Mouse (Mus musculus) spleen, adult 2 months (tissue): ENCODE measurements at regions not wholly inside any gene's neighbourhood (a gene's known extent, or its start where the extent isn't known, plus 50 kb on each side); places are given as distances from the start of the nearest gene placed in this dataset.

Experiments
- DNase-seq, 2 experiments: peaks; one replicate each; pipeline versions ENCODE4 v3.0.0 to v3.0.0-alpha.2; 2012 to 2021; ENCODE audit warnings: low spot score in 2 of 2, low read depth in 1 of 2
- H3K27ac ChIP-seq: fragments of 200-500 bp; 2 replicates; pipeline ENCODE4 v1.5.1; 2012; ENCODE audit warnings: low read length, inconsistent platforms; ENCODE audit not compliant: insufficient read depth
- H3K27me3 ChIP-seq: fragments of 200-500 bp; 2 replicates; pipeline ENCODE4 v1.6.1; 2012; ENCODE audit warnings: mild to moderate bottlenecking, moderate library complexity, low read length, inconsistent platforms; ENCODE audit not compliant: control insufficient read depth, insufficient read depth
- H3K36me3 ChIP-seq: fragments of 200-500 bp; 2 replicates; pipeline ENCODE4 v1.6.1; 2012; ENCODE audit warnings: mild to moderate bottlenecking, low read length, inconsistent platforms; ENCODE audit not compliant: control insufficient read depth, insufficient read depth
- H3K4me1 ChIP-seq: fragments of 200-500 bp; 2 replicates; pipeline ENCODE4 v1.6.1; 2011; ENCODE audit warnings: inconsistent platforms; ENCODE audit not compliant: control insufficient read depth, insufficient read depth, insufficient read length
- H3K4me3 ChIP-seq: fragments of 200-500 bp; 2 replicates; pipeline ENCODE4 v1.5.1; 2011; ENCODE audit warnings: mild to moderate bottlenecking, inconsistent platforms; ENCODE audit not compliant: insufficient read depth, insufficient read length; ENCODE audit errors: extremely low read depth
- CTCF ChIP-seq: fragments of 200-500 bp; IDR thresholded peaks from 2 replicates; pipeline ENCODE4 v1.5.1; 2011; ENCODE audit warnings: mild to moderate bottlenecking, inconsistent platforms; ENCODE audit not compliant: insufficient read depth, insufficient read length, insufficient replicate concordance; ENCODE audit errors: extremely low read depth
- POLR2A ChIP-seq: fragments of 200-500 bp; IDR thresholded peaks from 2 replicates; pipeline ENCODE4 v1.6.1; 2011; ENCODE audit warnings: low read depth, low read length, inconsistent platforms
- WGBS: fragments of 180-500 bp; shearing (Covaris S2); methylation state at CpG from one replicate; pipeline ENCODE4 v1.1.7; 2018; 5-methylcytosine and 5-hydroxymethylcytosine counted together

DNA sequence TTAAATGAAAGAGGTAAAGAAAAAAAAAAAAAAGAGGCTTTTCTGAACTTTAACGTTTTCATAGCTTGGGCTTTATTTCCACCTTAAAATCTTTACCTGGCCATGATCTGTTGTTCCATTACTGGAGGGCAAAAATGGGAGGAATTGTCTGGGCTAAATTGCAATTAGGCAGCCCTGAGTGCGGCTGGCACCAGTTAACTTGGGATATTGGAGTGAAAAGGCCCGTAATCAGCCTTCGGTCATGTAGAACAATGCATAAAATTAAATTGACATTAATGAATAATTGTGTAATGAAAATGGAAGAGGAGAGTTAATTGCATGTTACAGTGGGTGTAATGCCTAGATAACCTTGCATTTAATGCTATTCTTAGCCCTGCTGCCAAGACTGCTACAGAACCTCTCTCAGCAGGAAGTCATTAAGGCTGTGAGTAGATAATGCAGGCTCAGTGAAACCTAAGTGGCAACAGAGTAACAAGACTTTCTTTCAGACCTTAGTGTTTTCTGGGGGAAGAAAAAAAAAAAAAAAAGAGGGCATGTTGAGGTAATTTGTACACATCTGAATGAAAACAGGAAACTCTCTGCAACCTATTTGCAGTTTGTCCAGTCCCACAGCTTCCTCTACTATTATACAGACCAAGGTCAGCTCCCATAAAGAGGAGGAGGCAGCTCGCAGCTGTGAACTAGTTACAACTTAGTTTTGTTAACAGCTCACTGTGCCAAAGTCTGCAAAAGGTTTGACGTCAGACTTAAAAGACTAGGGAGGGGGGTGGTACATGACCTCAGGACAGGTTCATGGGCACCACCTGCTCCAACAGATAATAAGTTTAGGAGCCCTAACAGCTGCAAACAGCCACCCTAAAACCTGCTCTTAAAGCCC is 290.4 kb downstream of the Lmo4 start:
- no peaks in the 10 kb centered on the region for H3K4me1 ChIP-seq
- no peak overlapping the region for H3K4me3 ChIP-seq
- TF ChIP-seq CTCF (no peak), POLR2A (no peak)
- no peak for DNase-seq
- 45% methylated on average over 6 of the region's 6 CpGs for WGBS
- no peak overlapping the region for H3K27ac ChIP-seq
- H3K27me3 ChIP-seq = no peaks in the 10 kb centered on the region
- H3K36me3 ChIP-seq = no peaks in the 10 kb centered on the region

DNA sequence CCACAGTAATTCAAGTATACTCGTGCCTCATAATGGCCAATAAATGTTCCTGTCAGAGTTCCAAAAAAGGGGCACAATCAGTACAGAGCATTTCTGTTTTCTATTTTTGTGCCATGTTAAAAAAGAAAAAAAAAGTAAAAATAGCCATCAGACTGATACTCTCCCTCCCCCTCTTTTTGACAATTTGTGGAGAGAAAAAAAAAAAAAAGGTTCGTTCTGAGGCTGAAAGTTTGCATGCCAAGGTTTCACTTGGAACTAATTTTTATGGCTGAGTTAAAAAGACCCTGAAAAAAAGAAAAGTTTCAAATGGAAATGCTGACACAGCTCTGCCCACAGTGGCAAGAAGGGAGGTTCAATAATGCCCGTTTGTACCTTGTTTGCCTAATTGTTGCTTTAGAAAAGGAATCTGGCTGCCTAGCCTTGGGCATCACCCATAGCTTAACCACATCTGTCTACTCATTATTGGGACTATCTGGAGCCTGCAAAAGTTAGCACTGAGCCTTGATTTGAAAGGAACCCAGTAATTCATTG is 291.9 kb downstream of the Lmo4 start:
- no peaks in the 10 kb centered on the region for H3K36me3 ChIP-seq
- no peak overlapping the region for H3K27ac ChIP-seq
- no peak for DNase-seq
- H3K27me3 ChIP-seq = no peaks in the 10 kb centered on the region
- no peak for TF ChIP-seq POLR2A
- TF ChIP-seq CTCF = no peak
- H3K4me1 ChIP-seq = no peaks in the 10 kb centered on the region
- H3K4me3 ChIP-seq = no peak overlapping the region
- 48% methylated on average over 3 of the region's 3 CpGs for WGBS

- Histone ChIP-seq H3K4me1 (no peaks in the 10 kb centered on the region), H3K36me3 (no peaks in the 10 kb centered on the region), H3K27me3 (no peaks in the 10 kb centered on the region), H3K4me3 (no peak overlapping the region), H3K27ac (no peak overlapping the region)
- DNase-seq = no peak
- TF ChIP-seq POLR2A (no peak), CTCF (no peak)
- 87% methylated on average over 6 of the region's 6 CpGs for WGBS
Measured at GRCm38 (mm10) chr3:143912433-143912832, 292.6 kb downstream of the Lmo4 start.

DNA sequence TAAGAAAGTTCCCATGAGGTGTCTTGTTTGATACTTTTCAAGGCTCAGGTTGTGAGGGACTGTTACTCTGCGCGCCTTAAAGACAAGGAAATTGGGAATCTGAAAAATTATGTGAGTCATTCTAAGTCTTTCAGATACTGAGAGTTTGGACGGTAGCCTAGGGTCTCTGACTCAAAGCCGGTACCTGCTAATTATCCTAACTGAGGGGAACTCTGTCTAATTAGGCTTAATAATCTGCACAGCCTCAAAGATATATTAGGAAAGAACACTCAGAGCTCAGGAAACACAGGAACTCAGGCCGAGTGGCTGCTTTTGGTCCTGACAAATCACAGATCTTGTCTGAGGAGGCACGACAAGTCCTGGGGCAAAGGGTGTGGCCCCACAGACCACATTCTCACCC is 295.7 kb downstream of the Lmo4 start:
- TF ChIP-seq CTCF (no peak), POLR2A (no peak)
- WGBS = 81% methylated on average over 6 of the region's 6 CpGs
- no peak for DNase-seq

GRCm38 (mm10) chr3:143903421-143903820 is 301.6 kb downstream of the Lmo4 start:
- Histone ChIP-seq H3K4me3 (no peak overlapping the region), H3K27me3 (no peaks in the 10 kb centered on the region), H3K4me1 (no peaks in the 10 kb centered on the region), H3K27ac (no peak overlapping the region), H3K36me3 (no peaks in the 10 kb centered on the region)
- TF ChIP-seq CTCF (no peak), POLR2A (no peak)
- WGBS = 54% methylated on average over 2 of the region's 2 CpGs
- no peak for DNase-seq

More for the DNA sequence above, 295.7 kb downstream of the Lmo4 start:
- H3K4me3 ChIP-seq = no peak overlapping the region
- no peaks in the 10 kb centered on the region for H3K4me1 ChIP-seq
- no peak overlapping the region for H3K27ac ChIP-seq
- H3K27me3 ChIP-seq = no peaks in the 10 kb centered on the region
- no peaks in the 10 kb centered on the region for H3K36me3 ChIP-seq

DNA sequence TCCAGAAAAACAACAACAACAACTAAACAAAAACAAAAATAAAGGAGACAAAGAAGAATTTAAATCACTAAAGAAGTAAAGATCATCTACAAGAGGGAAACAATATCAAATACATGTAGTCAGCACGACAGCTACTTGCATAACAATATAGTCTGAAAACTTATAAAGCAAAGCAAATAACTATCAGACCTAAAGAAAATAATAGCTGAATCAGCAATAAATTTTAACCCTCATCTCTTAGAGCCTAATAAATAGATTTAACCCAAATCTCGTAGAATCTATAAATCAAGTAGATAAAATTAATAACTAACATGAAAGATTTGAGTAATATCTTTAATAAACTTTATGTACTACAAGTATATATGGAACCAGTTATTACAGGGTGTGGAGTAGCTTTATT is 324.2 kb downstream of the Lmo4 start:
- no peaks in the 10 kb centered on the region for H3K36me3 ChIP-seq
- TF ChIP-seq POLR2A (no peak), CTCF (no peak)
- H3K27ac ChIP-seq = no peak overlapping the region
- WGBS = 87% methylated on average over 2 of the region's 2 CpGs
- H3K4me1 ChIP-seq = no peaks in the 10 kb centered on the region
- DNase-seq = no peak
- no peak overlapping the region for H3K4me3 ChIP-seq
- no peaks in the 10 kb centered on the region for H3K27me3 ChIP-seq

- H3K4me1 ChIP-seq = no peaks in the 10 kb centered on the region
- no peaks in the 10 kb centered on the region for H3K36me3 ChIP-seq
- no peak for TF ChIP-seq CTCF
- TF ChIP-seq POLR2A = no peak
- no peak for DNase-seq
- H3K27me3 ChIP-seq = no peaks in the 10 kb centered on the region
- H3K27ac ChIP-seq = no peak overlapping the region
- H3K4me3 ChIP-seq = no peak overlapping the region
- WGBS = 36% methylated on average over 3 of the region's 3 CpGs
Measured at GRCm38 (mm10) chr3:143873876-143874275, 331.1 kb downstream of the Lmo4 start.
